11 mouse cellular contexts compared by ENCODE assay signal in genomic region chr15:95135926-95136609, GRCm38 (mm10).
DNase-seq lines count a peak whose midpoint lies in the region; ATAC-seq lines count a peak whose summit lies in the region.
"Had no signal": no experiment of that assay in that cellular context is flagged by ENCODE, and none has a peak within 500 bp of the region (broad histone marks: within the 10 kb centered on the region; RNA-seq: fewer than 3 reads in every experiment).

No protein-coding gene starts in this region.

- H3K9ac ChIP-seq in liver, embryonic 12.5 days: no peak overlapping the region
- H3K9ac ChIP-seq in forebrain, embryonic 16.5 days (replicated peaks; ENCODE audit: low read depth, low read length): no peak overlapping the region
- no peak overlapping the region for H3K9ac ChIP-seq in midbrain, embryonic 14.5 days (replicated peaks; ENCODE audit: low read length)
- H3K9ac ChIP-seq: kidney, embryonic 15.5 days had no signal

- peak; percentile 55; the same call in 1 of the 2 replicates for ATAC-seq in frontal cortex, adult (ENCODE audit: low TSS enrichment)
- ATAC-seq in liver, embryonic 12.5 days: peak; percentile 35; the same call in 1 of the 2 replicates
- ATAC-seq in forebrain, embryonic 16.5 days: peak; percentile 61
- ATAC-seq in midbrain, embryonic 14.5 days (ENCODE audit: low FRiP score, low TSS enrichment): 0 out of 2 replicates have a peak, but pooled peaks have one; percentile 50
- ATAC-seq: Patski had no signal

- no peak overlapping the region for H3K27ac ChIP-seq in liver, embryonic 12.5 days
- no peak overlapping the region for H3K27ac ChIP-seq in forebrain, embryonic 16.5 days (ENCODE audit: low read length)
- H3K27ac ChIP-seq in midbrain, embryonic 14.5 days (replicated peaks; ENCODE audit: low read depth, low read length): no peak overlapping the region
- H3K27ac ChIP-seq: kidney, embryonic 15.5 days had no signal

- H3K9me3 ChIP-seq in liver, embryonic 12.5 days (replicated peaks): no peaks in the 10 kb centered on the region
- no peaks in the 10 kb centered on the region for H3K9me3 ChIP-seq in forebrain, embryonic 16.5 days (ENCODE audit: control insufficient read depth, low read length)
- no peaks in the 10 kb centered on the region for H3K9me3 ChIP-seq in midbrain, embryonic 14.5 days (ENCODE audit: control insufficient read depth, low read length)
- H3K9me3 ChIP-seq: kidney, embryonic 15.5 days had no signal

- no peaks in the 10 kb centered on the region for H3K4me1 ChIP-seq in liver, embryonic 12.5 days
- peaks cover 11% of the 10 kb centered on the region for H3K4me1 ChIP-seq in forebrain, embryonic 16.5 days (replicated peaks; ENCODE audit: control insufficient read depth, insufficient read depth, low read length)
- H3K4me1 ChIP-seq in midbrain, embryonic 14.5 days (ENCODE audit: control insufficient read depth, insufficient read depth, low read length): 0 out of 2 replicates have a peak, but pooled peaks cover 3% of the 10 kb centered on the region
- H3K4me1 ChIP-seq: kidney, embryonic 15.5 days had no signal

- DNase-seq in frontal cortex, postnatal 14 days (ENCODE audit: low spot score in 2 of 2): no peak
- no peak for DNase-seq in liver
- DNase-seq in midbrain, embryonic 14.5 days: peak; percentile 22
- DNase-seq in cerebellum, adult 8-10 months: no peak
- DNase-seq in testis, postnatal 10 days (ENCODE audit: low spot score): no peak
- DNase-seq: heart, postnatal 4 days had no signal

- no peak overlapping the region for H3K4me3 ChIP-seq in liver, embryonic 12.5 days
- H3K4me3 ChIP-seq in forebrain, embryonic 16.5 days (replicated peaks; ENCODE audit: low read length): no peak overlapping the region
- no peak overlapping the region for H3K4me3 ChIP-seq in midbrain, embryonic 14.5 days (replicated peaks; ENCODE audit: low read depth, low read length)
- H3K4me3 ChIP-seq: kidney, embryonic 15.5 days had no signal

- H3K4me2 ChIP-seq in liver, embryonic 12.5 days: no peak overlapping the region
- no peak overlapping the region for H3K4me2 ChIP-seq in forebrain, embryonic 16.5 days (ENCODE audit: low read length)
- no peak overlapping the region for H3K4me2 ChIP-seq in midbrain, embryonic 14.5 days (ENCODE audit: low read length)
- H3K4me2 ChIP-seq: kidney, embryonic 15.5 days had no signal

- no peaks in the 10 kb centered on the region for H3K36me3 ChIP-seq in liver, embryonic 12.5 days
- H3K36me3 ChIP-seq in forebrain, embryonic 16.5 days (ENCODE audit: control insufficient read depth, insufficient read depth): no peaks in the 10 kb centered on the region
- no peaks in the 10 kb centered on the region for H3K36me3 ChIP-seq in midbrain, embryonic 14.5 days (ENCODE audit: control insufficient read depth, insufficient read depth, low read length)
- H3K36me3 ChIP-seq: kidney, embryonic 15.5 days had no signal

- WGBS in liver, embryonic 12.5 days (ENCODE audit: insufficient replicate concordance): 85% methylated on average over 17 of the region's 17 CpGs
- whole genome bisulfite sequencing in forebrain, embryonic 16.5 days: 85% methylated on average over 17 of the region's 17 CpGs
- 89% methylated on average over 17 of the region's 17 CpGs for WGBS in midbrain, embryonic 14.5 days

- no peaks in the 10 kb centered on the region for H3K27me3 ChIP-seq in liver, embryonic 12.5 days (replicated peaks)
- no peaks in the 10 kb centered on the region for H3K27me3 ChIP-seq in forebrain, embryonic 16.5 days (replicated peaks; ENCODE audit: control insufficient read depth, insufficient read depth, low read length)
- H3K27me3 ChIP-seq in midbrain, embryonic 14.5 days (ENCODE audit: control insufficient read depth, insufficient read depth, low read length): no peaks in the 10 kb centered on the region
- H3K27me3 ChIP-seq: kidney, embryonic 15.5 days; Patski had no signal
